Mouse (Mus musculus) megakaryocyte, embryonic 14.5 days (primary cell): Measurements from ENCODE around the gene Dnajb2. TPM values are rescaled to one million over a fixed set of nuclear protein-coding genes. Genes with fewer than 3 reads are reported as not detected.
A peak's percentile ranks its signal among the peaks of the same experiment; 100 is the strongest.

Experiments used
- H3K27me3 ChIP-seq: replicated peaks from 2 replicates; pipeline ENCODE3; 2012; ENCODE audit warnings: inconsistent platforms
- H3K36me3 ChIP-seq: replicated peaks from 2 replicates; pipeline ENCODE3; 2012; ENCODE audit warnings: low read length, inconsistent platforms, mixed read lengths
- H3K4me1 ChIP-seq: 2 replicates; pipeline ENCODE4 v1.6.1; 2012; ENCODE audit warnings: inconsistent platforms
- H3K4me3 ChIP-seq: replicated peaks from 2 replicates; pipeline ENCODE3; 2012; ENCODE audit warnings: moderate library complexity, mild to moderate bottlenecking, inconsistent platforms
- H3K9me3 ChIP-seq: 2 replicates; pipeline ENCODE4 v1.6.1; 2012; ENCODE audit warnings: inconsistent platforms
- FLI1 ChIP-seq: IDR thresholded peaks from 2 replicates; pipeline ENCODE4 v1.6.1; 2012; ENCODE audit warnings: low read length, inconsistent platforms, mixed read lengths
- GATA1 ChIP-seq: IDR thresholded peaks from 3 replicates; pipeline ENCODE4 v1.6.1; 2012; ENCODE audit warnings: mixed read lengths, low read length, inconsistent platforms, borderline replicate concordance
- polyA plus RNA-seq: library from polyadenylated mRNA; stranded (reverse); fragments of >175 nt; gene quantifications from 2 replicates; pipeline ENCODE4 v1.2.3, GENCODE M21; 2012; ENCODE audit warnings: low replicate concordance; ENCODE audit not compliant: insufficient read depth

Gene Dnajb2
- polyA plus RNA-seq, 1 experiment: 97.0 TPM

DNA sequence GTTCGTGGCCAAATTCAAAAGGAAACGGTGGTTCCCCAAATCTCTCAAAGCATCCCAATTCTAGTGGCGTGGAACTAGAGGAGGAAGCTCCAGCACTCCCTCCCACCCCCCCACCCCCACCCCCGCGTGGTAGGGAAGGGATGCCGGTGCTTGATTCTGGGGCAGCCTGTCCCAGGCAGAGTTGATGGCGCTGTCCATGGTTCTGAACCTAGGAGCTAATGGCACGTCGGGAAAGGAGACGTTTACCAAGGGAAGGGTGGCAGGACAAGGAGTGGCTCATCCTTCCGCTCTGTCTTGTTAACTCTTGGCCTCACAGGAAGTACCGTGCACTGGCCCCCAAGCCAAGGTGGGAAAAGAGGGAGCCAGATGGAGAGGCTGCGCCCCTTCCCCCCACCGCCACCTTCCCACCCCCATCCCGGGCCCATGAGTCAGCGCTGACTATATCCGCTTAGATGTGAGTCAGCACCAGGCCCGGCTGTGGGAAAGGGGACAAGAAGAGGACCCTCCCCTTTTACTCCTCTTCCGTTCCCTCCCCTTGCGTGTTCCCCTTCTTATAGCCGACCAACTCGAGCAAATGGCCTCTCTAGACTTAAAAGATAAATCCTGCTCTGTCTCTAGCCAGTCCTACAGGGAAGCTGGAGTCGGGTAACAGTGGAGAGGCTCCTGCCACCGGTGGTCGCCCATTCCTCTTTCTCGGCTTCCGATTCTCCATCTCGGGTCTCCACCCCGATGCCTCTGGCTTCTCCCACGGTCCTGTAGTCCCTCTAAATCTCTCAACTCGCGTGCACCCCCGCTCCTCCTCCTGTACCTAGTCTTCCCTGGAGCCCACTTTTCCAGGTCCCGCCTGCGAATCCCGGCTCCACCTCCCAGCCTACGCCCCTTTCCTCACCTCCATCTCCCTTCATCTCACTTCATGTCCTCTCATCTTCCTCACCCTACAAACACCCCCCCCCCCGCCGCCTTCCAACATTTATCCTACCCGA, 27.1 kb downstream of the Dnajb2 start:
- peak overlapping the region; percentile 90 for H3K4me3 ChIP-seq
- H3K4me1 ChIP-seq: peaks cover 31% of the 10 kb centered on the region
- peaks cover 44% of the 10 kb centered on the region for H3K27me3 ChIP-seq
- TF ChIP-seq GATA1 (no peak), FLI1 (no peak)
- no peaks in the 10 kb centered on the region for H3K9me3 ChIP-seq
- H3K36me3 ChIP-seq: no peaks in the 10 kb centered on the region

DNA sequence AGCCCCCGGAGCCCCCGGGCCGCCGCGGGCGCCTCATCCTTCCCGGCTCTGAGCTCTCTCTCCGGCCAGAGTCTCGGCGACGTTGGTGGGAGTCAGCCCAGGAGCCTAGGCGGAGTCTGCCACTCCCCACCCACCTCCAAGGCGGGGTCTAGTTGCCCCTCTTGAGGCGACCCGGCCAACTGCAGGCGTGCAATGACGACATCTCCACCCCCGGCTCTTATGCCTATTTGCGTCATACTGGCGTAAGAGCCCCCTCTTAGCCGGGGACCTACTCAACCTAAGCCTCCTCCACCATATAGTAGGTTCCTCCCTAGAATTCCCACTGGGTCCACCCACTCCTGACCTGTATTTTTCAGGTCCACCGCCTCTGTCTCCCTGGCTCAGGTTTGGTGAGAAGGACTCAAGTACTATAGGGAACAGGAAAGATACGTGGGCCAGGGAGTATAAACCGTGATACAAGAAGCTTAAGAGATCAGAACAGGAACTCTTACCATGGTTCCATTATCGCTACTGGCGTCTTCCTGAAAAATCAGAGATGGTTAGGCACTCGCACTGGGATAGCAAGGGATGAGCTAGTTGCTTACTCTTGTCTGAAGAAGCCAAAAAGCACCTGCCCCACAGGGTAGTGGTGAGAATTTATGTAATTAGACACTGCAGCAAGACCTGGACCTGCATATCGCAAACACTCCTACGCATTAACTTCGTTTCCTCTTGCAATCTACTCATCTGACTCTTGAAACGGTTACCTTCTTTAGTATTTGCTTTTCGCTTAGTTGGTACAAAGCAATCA, 28.1 kb downstream of the Dnajb2 start, which contains the start of gene Ptprn:
Ptprn (minus strand) TSS at position 412 of the 790 bp plus-strand sequence.
- Histone ChIP-seq H3K36me3 (no peaks in the 10 kb centered on the region), H3K4me3 (peak within 1 kb of the TSS; percentile 90), H3K27me3 (peaks cover 52% of the 10 kb centered on the region), H3K4me1 (peaks cover 29% of the 10 kb centered on the region), H3K9me3 (no peaks in the 10 kb centered on the region)
- TF ChIP-seq GATA1 (no peak), FLI1 (no peak)

- peaks cover 32% of the 10 kb centered on the region for H3K27me3 ChIP-seq
Measured at GRCm38 (mm10) chr1:75277195-75278188, 41.3 kb downstream of the Dnajb2 start.

GRCm38 (mm10) chr1:75278228-75278627, 42.0 kb downstream of the Dnajb2 start, which contains the start of gene Resp18:
TSS of gene Resp18 (minus strand) at chr1:75278415.
- H3K4me1 ChIP-seq: no peaks in the 10 kb centered on the region
- H3K4me3 ChIP-seq: no peak within 1 kb of the TSS
- H3K36me3 ChIP-seq: no peaks in the 10 kb centered on the region
- H3K9me3 ChIP-seq: peaks cover 31% of the 10 kb centered on the region
- TF ChIP-seq GATA1: no peak
- TF ChIP-seq FLI1: no peak
- H3K27me3 ChIP-seq: peaks cover 35% of the 10 kb centered on the region

More at GRCm38 (mm10) chr1:75277195-75278188, 41.3 kb downstream of the Dnajb2 start:
- TF ChIP-seq FLI1 (no peak), GATA1 (no peak)
- H3K36me3 ChIP-seq: no peaks in the 10 kb centered on the region
- no peak overlapping the region for H3K4me3 ChIP-seq
- H3K4me1 ChIP-seq: no peaks in the 10 kb centered on the region
- peaks cover 26% of the 10 kb centered on the region for H3K9me3 ChIP-seq

DNA sequence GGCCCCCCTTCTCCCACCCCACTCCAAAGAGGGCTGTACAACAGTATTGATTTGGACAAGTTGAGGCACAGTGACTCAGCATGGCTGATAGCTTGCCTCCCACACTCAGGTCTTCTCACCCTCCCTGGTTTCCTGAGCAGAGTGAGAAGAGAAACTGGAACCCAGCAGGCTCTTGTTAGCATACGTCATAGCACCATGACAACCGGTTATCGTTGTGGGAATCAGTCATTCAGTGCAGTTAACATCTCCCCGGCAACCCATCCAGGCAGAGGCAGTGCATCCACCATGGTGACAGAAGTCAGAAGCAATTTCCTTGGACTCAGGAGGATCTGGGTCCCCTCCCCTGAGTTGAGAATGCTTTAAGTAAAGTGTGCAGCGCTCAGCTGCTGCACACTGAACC, 46.8 kb downstream of the Dnajb2 start:
- Histone ChIP-seq H3K9me3 (peaks cover 37% of the 10 kb centered on the region), H3K36me3 (no peaks in the 10 kb centered on the region), H3K4me3 (no peak overlapping the region), H3K27me3 (peaks cover 25% of the 10 kb centered on the region), H3K4me1 (no peaks in the 10 kb centered on the region)
- TF ChIP-seq GATA1 (no peak), FLI1 (no peak)

DNA sequence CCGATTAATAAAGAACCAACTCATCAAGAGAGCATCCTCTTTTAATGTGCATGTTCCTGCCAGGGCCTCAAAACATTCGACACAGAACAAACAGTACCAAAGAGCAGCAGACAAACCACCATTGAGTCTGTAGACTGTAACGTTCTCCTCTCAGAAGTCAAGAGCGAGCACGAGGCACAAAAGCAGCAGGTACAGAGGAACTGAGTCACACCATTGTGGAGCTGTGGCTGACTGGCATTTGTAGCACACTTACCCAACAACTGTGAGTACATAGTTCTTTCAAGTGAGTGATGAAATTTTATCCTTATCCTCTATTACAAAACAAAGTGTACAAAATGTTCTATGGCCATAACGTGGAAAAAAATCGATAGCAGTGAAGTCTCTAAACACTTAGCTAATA, 48.7 kb downstream of the Dnajb2 start:
- no peak overlapping the region for H3K4me3 ChIP-seq
- H3K9me3 ChIP-seq: peaks cover 33% of the 10 kb centered on the region
- TF ChIP-seq GATA1 (no peak), FLI1 (no peak)
- no peaks in the 10 kb centered on the region for H3K4me1 ChIP-seq
- H3K27me3 ChIP-seq: peaks cover 26% of the 10 kb centered on the region
- no peaks in the 10 kb centered on the region for H3K36me3 ChIP-seq

GRCm38 (mm10) chr1:75289376-75289775, 53.2 kb downstream of the Dnajb2 start:
- 0 out of 2 replicates have a peak, but pooled peaks cover 5% of the 10 kb centered on the region for H3K4me1 ChIP-seq
- no peaks in the 10 kb centered on the region for H3K36me3 ChIP-seq
- peaks cover 44% of the 10 kb centered on the region for H3K27me3 ChIP-seq
- peaks cover under 1% of the 10 kb centered on the region; the same call in 1 of the 2 replicates for H3K9me3 ChIP-seq
- no peak for TF ChIP-seq FLI1
- no peak for TF ChIP-seq GATA1
- no peak overlapping the region for H3K4me3 ChIP-seq

DNA sequence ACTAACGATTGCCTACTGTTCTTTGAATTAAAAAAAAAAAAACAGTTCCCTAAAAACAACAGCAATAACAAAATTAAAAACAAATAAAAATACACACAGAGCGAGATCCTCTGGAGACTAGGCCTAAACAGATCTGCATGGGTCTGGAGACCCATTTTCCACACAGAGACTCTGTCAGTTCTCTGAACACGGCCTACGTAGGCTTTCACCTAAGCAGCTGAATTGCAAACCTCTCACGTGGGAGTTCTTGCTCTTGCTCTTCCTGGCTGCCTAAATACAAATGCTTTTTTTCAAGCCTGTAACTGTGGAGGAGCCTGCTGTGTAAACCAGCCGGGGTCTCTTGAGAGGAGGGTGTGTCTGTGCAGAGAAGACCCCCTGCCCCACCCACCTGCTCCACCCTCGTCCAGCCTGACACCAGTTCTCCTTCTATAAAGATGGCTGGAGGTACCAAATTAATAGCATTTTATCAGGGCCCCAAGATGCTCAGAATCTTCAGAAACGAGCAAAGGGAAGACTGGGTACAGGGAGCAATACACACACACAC, 53.8 kb downstream of the Dnajb2 start:
- Histone ChIP-seq H3K4me1 (0 out of 2 replicates have a peak, but pooled peaks cover 5% of the 10 kb centered on the region), H3K27me3 (peaks cover 44% of the 10 kb centered on the region), H3K36me3 (no peaks in the 10 kb centered on the region), H3K9me3 (no peaks in the 10 kb centered on the region), H3K4me3 (no peak overlapping the region)
- TF ChIP-seq FLI1 (no peak), GATA1 (no peak)

GRCm38 (mm10) chr1:75290582-75290981, 54.4 kb downstream of the Dnajb2 start:
- Histone ChIP-seq H3K4me1 (0 out of 2 replicates have a peak, but pooled peaks cover 5% of the 10 kb centered on the region), H3K27me3 (peaks cover 44% of the 10 kb centered on the region), H3K36me3 (no peaks in the 10 kb centered on the region), H3K4me3 (no peak overlapping the region), H3K9me3 (no peaks in the 10 kb centered on the region)
- TF ChIP-seq FLI1 (no peak), GATA1 (no peak)
